Mouse (Mus musculus) forebrain, embryonic 10.5 days (tissue): ENCODE results near the gene Thumpd3. TPM values are rescaled to one million over a fixed set of nuclear protein-coding genes. Genes with fewer than 3 reads are reported as not detected.
A peak's percentile ranks its signal among the peaks of the same experiment; 100 is the strongest.

Experiments
- DNase-seq: peaks from one replicate; pipeline ENCODE4 v3.0.0-alpha.2; 2017; ENCODE audit warnings: low spot score; ENCODE audit errors: extremely low spot score
- H3K27ac ChIP-seq: fragments of 300-500 bp; sonication (generic); 2 replicates; pipeline ENCODE4 v1.5.1; 2016; ENCODE audit warnings: mild to moderate bottlenecking
- H3K27me3 ChIP-seq: fragments of 300-500 bp; sonication (generic); 2 replicates; pipeline ENCODE4 v1.6.1; 2016; ENCODE audit warnings: mild to moderate bottlenecking; ENCODE audit not compliant: poor library complexity, severe bottlenecking
- H3K36me3 ChIP-seq: fragments of 300-500 bp; sonication (generic); replicated peaks from 2 replicates; pipeline ENCODE4 v1.6.1; 2016; ENCODE audit warnings: mild to moderate bottlenecking, moderate library complexity
- H3K4me1 ChIP-seq: fragments of 300-500 bp; sonication (generic); 2 replicates; pipeline ENCODE4 v1.6.1; 2016
- H3K4me3 ChIP-seq: fragments of 300-500 bp; sonication (generic); 2 replicates; pipeline ENCODE4 v1.5.1; 2016; ENCODE audit warnings: mild to moderate bottlenecking, moderate library complexity
- H3K9me3 ChIP-seq: fragments of 300-500 bp; sonication (generic); 2 replicates; pipeline ENCODE4 v1.6.1; 2016; ENCODE audit warnings: mild to moderate bottlenecking, moderate library complexity
- WGBS: fragments of 180-500 bp; shearing (Covaris S2); methylation state at CpG from one replicate; pipeline ENCODE4 v1.1.7; 2016; 5-methylcytosine and 5-hydroxymethylcytosine counted together
- polyA plus RNA-seq: library from polyadenylated mRNA; unstranded; fragments of >200 nt; fragmentation: Nextera tagmentation; extraction: Ambion mirVana; gene quantifications from 2 replicates; pipeline ENCODE4 v1.2.1, GENCODE M21; 2016

The Thumpd3 gene
- polyA plus RNA-seq = 75.2 and 81.4 TPM in 2 replicates

GRCm38 (mm10) chr6:113046041-113046975 is at the start of gene Thumpd3:
Gene Thumpd3 (plus strand): TSS chr6:113046225.
- Histone ChIP-seq H3K9me3 (no peaks in the 10 kb centered on the region), H3K4me1 (peaks cover 27% of the 10 kb centered on the region), H3K36me3 (peaks cover 35% of the 10 kb centered on the region), H3K27ac (peak within 1 kb of the TSS; percentile 93), H3K27me3 (no peaks in the 10 kb centered on the region), H3K4me3 (peak within 1 kb of the TSS; percentile 78)
- DNase-seq = peak; percentile 99
- 1% methylated on average over 59 of the region's 59 CpGs for WGBS

GRCm38 (mm10) chr6:112999199-112999598 is 46.8 kb upstream of the Thumpd3 start:
- no peak overlapping the region for H3K4me3 ChIP-seq
- H3K27me3 ChIP-seq = no peaks in the 10 kb centered on the region
- no peaks in the 10 kb centered on the region for H3K36me3 ChIP-seq
- WGBS = 56% methylated on average over 2 of the region's 2 CpGs
- H3K4me1 ChIP-seq = peaks cover 10% of the 10 kb centered on the region
- no peak for DNase-seq
- peak overlapping the region; percentile 77; the same call in 1 of the 2 replicates for H3K27ac ChIP-seq
- no peaks in the 10 kb centered on the region for H3K9me3 ChIP-seq

- Histone ChIP-seq H3K4me3 (no peak overlapping the region), H3K4me1 (peaks cover 10% of the 10 kb centered on the region), H3K36me3 (no peaks in the 10 kb centered on the region), H3K27me3 (no peaks in the 10 kb centered on the region), H3K9me3 (no peaks in the 10 kb centered on the region), H3K27ac (peak overlapping the region; percentile 77)
- 41% methylated on average over 11 of the region's 11 CpGs for WGBS
- DNase-seq = peak; percentile 84
Observed at GRCm38 (mm10) chr6:113000666-113001287, 45.2 kb upstream of the Thumpd3 start.

GRCm38 (mm10) chr6:113001719-113002118 is 44.3 kb upstream of the Thumpd3 start:
- Histone ChIP-seq H3K9me3 (no peaks in the 10 kb centered on the region), H3K4me1 (peaks cover 10% of the 10 kb centered on the region), H3K4me3 (no peak overlapping the region), H3K36me3 (no peaks in the 10 kb centered on the region), H3K27ac (no peak overlapping the region), H3K27me3 (no peaks in the 10 kb centered on the region)
- 81% methylated on average over 12 of the region's 12 CpGs for WGBS
- DNase-seq = no peak

GRCm38 (mm10) chr6:113003313-113004111 is 42.5 kb upstream of the Thumpd3 start:
- WGBS = 92% methylated on average over 10 of the region's 10 CpGs
- no peak for DNase-seq
- Histone ChIP-seq H3K27me3 (no peaks in the 10 kb centered on the region), H3K9me3 (peaks cover 12% of the 10 kb centered on the region; the same call in 1 of the 2 replicates), H3K27ac (no peak overlapping the region), H3K36me3 (no peaks in the 10 kb centered on the region), H3K4me3 (no peak overlapping the region), H3K4me1 (peaks cover 12% of the 10 kb centered on the region)

GRCm38 (mm10) chr6:113006833-113007232 is 39.2 kb upstream of the Thumpd3 start:
- Histone ChIP-seq H3K27me3 (no peaks in the 10 kb centered on the region), H3K4me1 (peaks cover 16% of the 10 kb centered on the region), H3K27ac (no peak overlapping the region), H3K36me3 (no peaks in the 10 kb centered on the region), H3K4me3 (no peak overlapping the region), H3K9me3 (peaks cover 12% of the 10 kb centered on the region; the same call in 1 of the 2 replicates)
- WGBS = 59% methylated on average over 2 of the region's 2 CpGs
- DNase-seq = no peak

GRCm38 (mm10) chr6:113011886-113012285 is 34.1 kb upstream of the Thumpd3 start:
- H3K36me3 ChIP-seq = no peaks in the 10 kb centered on the region
- whole genome bisulfite sequencing = 46% methylated on average over 2 of the region's 2 CpGs
- DNase-seq = no peak
- H3K4me3 ChIP-seq = no peak overlapping the region
- H3K27ac ChIP-seq = peak overlapping the region; percentile 84
- H3K27me3 ChIP-seq = 0 out of 2 replicates have a peak, but pooled peaks cover 5% of the 10 kb centered on the region
- H3K4me1 ChIP-seq = peaks cover 45% of the 10 kb centered on the region
- peaks cover 12% of the 10 kb centered on the region; the same call in 1 of the 2 replicates for H3K9me3 ChIP-seq

GRCm38 (mm10) chr6:113012495-113012941 is 33.5 kb upstream of the Thumpd3 start:
- Histone ChIP-seq H3K4me1 (peaks cover 51% of the 10 kb centered on the region), H3K9me3 (peaks cover 10% of the 10 kb centered on the region; the same call in 1 of the 2 replicates), H3K27me3 (0 out of 2 replicates have a peak, but pooled peaks cover 7% of the 10 kb centered on the region), H3K27ac (peak overlapping the region; percentile 84), H3K36me3 (no peaks in the 10 kb centered on the region), H3K4me3 (no peak overlapping the region)
- DNase-seq = peak; percentile 76
- 9% methylated on average over 6 of the region's 6 CpGs for WGBS

- DNase-seq = no peak
- Histone ChIP-seq H3K27ac (peak overlapping the region; percentile 84), H3K4me3 (no peak overlapping the region), H3K4me1 (peaks cover 61% of the 10 kb centered on the region), H3K36me3 (no peaks in the 10 kb centered on the region), H3K27me3 (0 out of 2 replicates have a peak, but pooled peaks cover 7% of the 10 kb centered on the region), H3K9me3 (no peaks in the 10 kb centered on the region)
- WGBS = 87% methylated on average over 4 of the region's 4 CpGs
Observed at GRCm38 (mm10) chr6:113013550-113013949, 32.5 kb upstream of the Thumpd3 start.

GRCm38 (mm10) chr6:113017500-113018047 is 28.5 kb upstream of the Thumpd3 start:
- Histone ChIP-seq H3K27ac (peak overlapping the region; percentile 63; the same call in 1 of the 2 replicates), H3K36me3 (no peaks in the 10 kb centered on the region), H3K4me1 (peaks cover 47% of the 10 kb centered on the region), H3K27me3 (0 out of 2 replicates have a peak, but pooled peaks cover 7% of the 10 kb centered on the region), H3K9me3 (no peaks in the 10 kb centered on the region), H3K4me3 (no peak overlapping the region)
- no peak for DNase-seq
- WGBS = 59% methylated on average over 12 of the region's 12 CpGs

GRCm38 (mm10) chr6:113018139-113018538 is 27.9 kb upstream of the Thumpd3 start:
- no peak for DNase-seq
- 0 out of 2 replicates have a peak, but pooled peaks cover 7% of the 10 kb centered on the region for H3K27me3 ChIP-seq
- peak overlapping the region; percentile 63 for H3K27ac ChIP-seq
- 29% methylated on average over 6 of the region's 6 CpGs for WGBS
- no peaks in the 10 kb centered on the region for H3K36me3 ChIP-seq
- no peaks in the 10 kb centered on the region for H3K9me3 ChIP-seq
- no peak overlapping the region for H3K4me3 ChIP-seq
- H3K4me1 ChIP-seq = peaks cover 44% of the 10 kb centered on the region

- peaks cover 18% of the 10 kb centered on the region for H3K27me3 ChIP-seq
- WGBS = 62% methylated on average over 8 of the region's 8 CpGs
- peaks cover 51% of the 10 kb centered on the region for H3K4me1 ChIP-seq
Observed at GRCm38 (mm10) chr6:113024866-113025265, 21.2 kb upstream of the Thumpd3 start.

More at GRCm38 (mm10) chr6:113024866-113025265, 21.2 kb upstream of the Thumpd3 start:
- H3K9me3 ChIP-seq = no peaks in the 10 kb centered on the region
- no peaks in the 10 kb centered on the region for H3K36me3 ChIP-seq
- no peak overlapping the region for H3K4me3 ChIP-seq
- DNase-seq = no peak
- H3K27ac ChIP-seq = peak overlapping the region; percentile 72
